In genomic region chr4:46305436-46305835, GRCm38 (mm10) we compare ENCODE assay signal across 8 mouse cellular contexts. TPM values are rescaled to one million over a fixed set of nuclear protein-coding genes. Genes with fewer than 3 reads are reported as not detected.
DNase-seq lines count a peak whose midpoint lies in the region; ATAC-seq and TF ChIP-seq lines count a peak whose summit lies in the region.
"Had no signal": no experiment of that assay in that cellular context is flagged by ENCODE, and none has a peak within 500 bp of the region (broad histone marks: within the 10 kb centered on the region; RNA-seq: fewer than 3 reads in every experiment).

No protein-coding gene starts in this region.

- no peak for TF ChIP-seq CTCF in kidney, postnatal 0 days (IDR thresholded peaks at IDR 0.05; ENCODE audit: low read depth)

- WGBS in kidney, postnatal 0 days: 25% methylated on average over 7 of the region's 7 CpGs
- WGBS in forebrain, embryonic 14.5 days: 15% methylated on average over 7 of the region's 7 CpGs
- 21% methylated on average over 7 of the region's 7 CpGs for WGBS in liver, embryonic 16.5 days (ENCODE audit: insufficient replicate concordance)

- no peaks in the 10 kb centered on the region for H3K36me3 ChIP-seq in kidney, postnatal 0 days (ENCODE audit: insufficient read depth, low read length)
- H3K36me3 ChIP-seq in forebrain, embryonic 14.5 days (ENCODE audit: control insufficient read depth, insufficient read depth, low read length): no peaks in the 10 kb centered on the region
- H3K36me3 ChIP-seq in liver, embryonic 16.5 days (ENCODE audit: control insufficient read depth, insufficient read depth): no peaks in the 10 kb centered on the region

- ATAC-seq in kidney, postnatal 0 days (replicated peaks; ENCODE audit: low FRiP score, low read depth): no peak
- ATAC-seq in forebrain, embryonic 14.5 days: 0 out of 2 replicates have a peak, but pooled peaks have one; percentile 3
- no peak for ATAC-seq in liver, embryonic 16.5 days (ENCODE audit: low read depth)

- H3K4me1 ChIP-seq in kidney, postnatal 0 days (replicated peaks; ENCODE audit: insufficient read depth, low read length): no peaks in the 10 kb centered on the region
- H3K4me1 ChIP-seq in forebrain, embryonic 14.5 days (ENCODE audit: control insufficient read depth, insufficient read depth, low read length): peaks cover 6% of the 10 kb centered on the region
- peaks cover 3% of the 10 kb centered on the region; the same call in 1 of the 2 replicates for H3K4me1 ChIP-seq in liver, embryonic 16.5 days (ENCODE audit: control insufficient read depth, low read depth, low read length)

- no peaks in the 10 kb centered on the region for H3K27me3 ChIP-seq in kidney, postnatal 0 days (ENCODE audit: insufficient read depth, low read length)
- peaks cover 6% of the 10 kb centered on the region; the same call in 1 of the 2 replicates for H3K27me3 ChIP-seq in forebrain, embryonic 14.5 days (replicated peaks; ENCODE audit: control insufficient read depth, insufficient read depth, low read length)
- H3K27me3 ChIP-seq in liver, embryonic 16.5 days (ENCODE audit: control insufficient read depth, insufficient read depth, low read depth, low read length): peaks cover 37% of the 10 kb centered on the region

- peak overlapping the region; percentile 57; the same call in 1 of the 2 replicates for H3K9ac ChIP-seq in kidney, postnatal 0 days (ENCODE audit: low read depth, low read length)
- peak overlapping the region; percentile 87 for H3K9ac ChIP-seq in forebrain, embryonic 14.5 days (ENCODE audit: low read length)
- H3K9ac ChIP-seq in liver, embryonic 16.5 days (ENCODE audit: low read depth, low read length): no peak overlapping the region; the same call in 1 of the 2 replicates

- peak overlapping the region; percentile 87 for H3K4me2 ChIP-seq in kidney, postnatal 0 days (ENCODE audit: low read length)
- H3K4me2 ChIP-seq in forebrain, embryonic 14.5 days (ENCODE audit: low read length): peak overlapping the region; percentile 74
- H3K4me2 ChIP-seq in liver, embryonic 16.5 days (ENCODE audit: low read depth, low read length): peak overlapping the region; percentile 95

- no peaks in the 10 kb centered on the region for H3K9me3 ChIP-seq in kidney, postnatal 0 days (replicated peaks; ENCODE audit: low read length)
- no peaks in the 10 kb centered on the region for H3K9me3 ChIP-seq in forebrain, embryonic 14.5 days (replicated peaks; ENCODE audit: control insufficient read depth, low read length)
- H3K9me3 ChIP-seq in liver, embryonic 16.5 days (replicated peaks; ENCODE audit: control insufficient read depth, low read length): no peaks in the 10 kb centered on the region

- no peak overlapping the region for H3K27ac ChIP-seq in kidney, postnatal 0 days
- no peak overlapping the region for H3K27ac ChIP-seq in forebrain, embryonic 14.5 days (ENCODE audit: low read depth, low read length)
- no peak overlapping the region for H3K27ac ChIP-seq in liver, embryonic 16.5 days (ENCODE audit: low read length)

- DNase-seq in kidney, postnatal 0 days (ENCODE audit: low spot score): no peak
- DNase-seq in kidney, postnatal 25 days: no peak
- DNase-seq in R1 (ENCODE audit: low read depth, low spot score): peak; percentile 33
- no peak for DNase-seq in forebrain, embryonic 14.5 days (ENCODE audit: low spot score)
- no peak for DNase-seq in gastrocnemius, postnatal 25 days
- DNase-seq in kidney, postnatal 36 days: no peak

- H3K4me3 ChIP-seq in kidney, postnatal 0 days (replicated peaks; ENCODE audit: low read depth, low read length): peak overlapping the region; percentile 66
- H3K4me3 ChIP-seq in forebrain, embryonic 14.5 days (ENCODE audit: low read depth, low read length): peak overlapping the region; percentile 70
- peak overlapping the region; percentile 72 for H3K4me3 ChIP-seq in liver, embryonic 16.5 days (ENCODE audit: low read depth, low read length)

RNA-seq across cellular contexts. Expression of gene Foxe1, which starts 38.0 kb away (rescaled TPM):
- polyA plus RNA-seq in kidney, postnatal 0 days (2015; fragmentation: Nextera tagmentation; extraction: Ambion mirVana): not detected in 2 replicates
- not detected in 2 replicates for polyA plus RNA-seq in forebrain, embryonic 14.5 days (2014; fragmentation: Nextera tagmentation; extraction: Ambion mirVana)
- polyA plus RNA-seq in liver, embryonic 16.5 days (2015; fragmentation: Nextera tagmentation; extraction: Ambion mirVana): not detected in 2 replicates
- total RNA-seq in gastrocnemius, postnatal 25 days (2021): not detected
- total RNA-seq: neutrophil, adult 5-6 weeks had no signal
